Mouse (Mus musculus) R1 (cell line): ENCODE results near the gene Ppfia4.

ENCODE experiments used
- DNase-seq: peaks from one replicate; pipeline ENCODE4 v3.0.0-alpha.2; 2018; ENCODE audit warnings: low read depth, low spot score

Ppfia4 gene

DNA sequence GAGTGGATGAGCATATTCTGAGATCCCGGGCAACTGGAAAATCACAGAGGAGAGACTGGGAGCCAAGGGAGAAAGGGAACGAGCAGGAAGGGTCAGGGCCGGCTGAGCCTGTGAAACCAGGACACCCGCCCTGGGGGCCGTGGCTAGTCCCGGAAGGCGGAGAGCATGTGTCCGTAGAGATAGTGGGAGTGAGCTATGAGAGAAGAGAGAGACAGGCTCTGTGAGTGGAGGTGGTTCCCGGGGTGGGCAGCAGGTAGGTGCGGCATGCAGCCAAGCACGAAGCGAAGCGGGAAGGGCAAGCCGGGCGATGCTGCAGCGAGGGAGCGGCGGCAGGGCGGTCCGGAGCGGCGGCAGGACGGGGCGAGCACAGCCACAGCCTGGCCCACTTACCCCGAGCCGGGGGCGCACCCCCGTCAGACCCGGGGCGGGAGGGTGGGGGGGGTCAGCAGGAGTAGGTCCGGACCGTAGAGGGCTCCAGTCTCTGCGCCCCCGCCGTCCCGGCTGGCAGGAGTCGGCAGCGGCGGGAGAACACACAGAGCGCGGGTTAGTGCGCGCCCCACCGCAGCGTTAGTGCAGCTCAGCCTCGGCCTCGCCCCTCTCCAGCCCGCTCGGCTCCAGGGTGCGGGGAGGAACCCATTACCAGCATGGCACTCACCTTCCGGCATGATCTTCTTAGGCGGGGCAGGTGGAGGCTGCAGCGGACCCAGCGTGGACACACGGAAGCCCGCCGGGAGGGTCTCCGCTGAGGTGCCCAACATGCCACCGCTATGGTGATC is 33.9 kb downstream of the Ppfia4 start:
- DNase-seq, result peak; percentile 33

DNA sequence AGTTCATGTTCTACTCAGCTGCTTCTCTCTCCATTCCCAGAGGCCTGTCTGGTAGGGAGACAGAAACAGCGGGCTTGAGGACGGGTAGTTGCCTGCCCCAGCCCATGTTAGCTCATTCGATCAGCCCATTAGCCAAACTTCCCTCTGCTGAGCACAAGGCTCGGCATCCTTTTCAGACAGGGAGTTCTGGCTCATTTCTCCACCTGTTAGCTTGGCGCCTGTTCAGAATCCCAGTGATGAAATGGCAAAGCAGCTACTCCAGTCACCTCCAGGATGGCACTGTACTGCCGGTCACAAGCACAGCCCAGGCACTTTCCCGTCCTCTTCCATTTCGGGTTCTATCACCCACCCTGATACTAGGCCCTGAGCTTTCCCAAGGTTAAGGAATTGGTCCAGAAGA is 35.5 kb downstream of the Ppfia4 start:
- no peak for DNase-seq

DNA sequence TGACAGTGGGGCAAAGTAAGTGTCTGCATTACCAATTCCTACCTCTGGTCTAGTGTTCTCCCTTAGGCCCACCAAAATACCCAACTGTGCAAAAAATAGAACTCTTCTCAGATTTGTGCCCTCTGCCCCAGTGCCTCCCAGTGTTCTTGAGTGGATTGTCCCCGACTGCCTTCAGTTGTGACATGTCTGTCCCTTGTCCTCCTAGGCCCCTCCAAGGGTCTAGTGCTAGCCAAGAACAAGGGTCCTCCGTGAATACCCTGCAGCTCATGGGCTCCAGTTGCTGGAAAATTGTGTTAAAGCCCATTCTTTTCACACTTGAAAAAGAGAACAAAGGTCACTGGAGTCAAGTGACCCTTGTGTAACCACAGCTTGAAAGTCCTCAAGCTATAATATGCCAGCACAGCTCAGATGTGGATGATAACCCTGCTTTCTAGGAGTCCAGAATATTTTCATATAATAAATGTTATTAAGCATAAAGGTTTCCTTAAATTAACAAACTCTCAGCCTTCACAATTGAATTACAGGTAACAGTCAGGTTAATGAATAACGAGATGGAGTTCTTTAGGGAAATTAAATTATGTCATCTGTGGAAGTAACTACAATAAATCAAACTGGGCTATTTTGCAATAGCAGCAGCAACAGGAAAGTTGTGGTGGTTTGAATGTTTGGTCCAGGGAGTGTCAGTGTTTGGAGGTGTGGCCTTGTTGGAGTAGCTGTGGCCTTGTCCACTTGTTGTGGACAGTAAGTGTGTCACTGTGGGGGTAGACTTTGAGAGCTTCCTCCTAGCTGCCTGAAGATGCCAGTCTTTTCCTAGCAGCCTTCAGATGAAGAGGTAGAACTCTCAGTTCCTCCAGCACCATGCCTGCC is 38.8 kb downstream of the Ppfia4 start:
- DNase-seq, result no peak

DNA sequence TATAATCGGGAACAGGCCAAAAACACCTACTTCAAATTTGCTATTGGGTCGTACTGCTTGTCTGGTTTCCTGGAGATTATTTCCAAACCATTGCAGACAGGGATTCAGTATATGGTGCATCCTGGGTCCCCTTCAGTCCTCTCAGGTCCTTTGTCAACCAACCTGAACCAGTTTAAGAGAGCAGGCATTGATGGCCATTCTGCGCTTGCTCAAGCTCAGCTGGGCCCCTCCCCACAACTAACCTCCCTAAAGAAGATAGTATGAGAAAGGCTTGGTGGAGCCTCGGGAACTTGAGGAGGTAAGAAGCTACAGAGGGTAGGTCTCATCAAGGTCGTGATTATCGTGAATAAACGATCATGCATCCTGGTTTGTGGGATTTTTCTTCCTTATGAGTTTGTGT is 39.5 kb downstream of the Ppfia4 start:
- DNase-seq, result no peak

DNA sequence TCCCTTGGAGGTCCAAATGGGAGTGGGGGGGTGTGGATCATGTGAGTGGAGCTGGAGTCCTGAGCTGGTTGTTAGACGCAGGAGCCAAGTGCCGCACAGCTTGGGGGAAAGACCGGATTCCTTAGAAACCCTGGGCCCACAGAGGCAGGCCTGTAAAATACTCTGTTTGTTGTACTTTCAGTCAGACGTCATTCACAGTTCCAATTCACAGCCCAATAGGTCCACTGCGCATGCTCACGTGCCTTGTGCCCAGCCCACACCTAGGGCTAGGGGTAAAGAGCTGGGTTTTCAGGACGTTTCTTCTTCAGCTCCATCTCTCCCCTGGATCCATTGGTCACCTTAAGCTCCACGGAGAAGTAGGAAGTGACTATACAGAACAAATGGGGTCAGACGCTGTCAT is 40.1 kb downstream of the Ppfia4 start:
- no peak for DNase-seq

DNA sequence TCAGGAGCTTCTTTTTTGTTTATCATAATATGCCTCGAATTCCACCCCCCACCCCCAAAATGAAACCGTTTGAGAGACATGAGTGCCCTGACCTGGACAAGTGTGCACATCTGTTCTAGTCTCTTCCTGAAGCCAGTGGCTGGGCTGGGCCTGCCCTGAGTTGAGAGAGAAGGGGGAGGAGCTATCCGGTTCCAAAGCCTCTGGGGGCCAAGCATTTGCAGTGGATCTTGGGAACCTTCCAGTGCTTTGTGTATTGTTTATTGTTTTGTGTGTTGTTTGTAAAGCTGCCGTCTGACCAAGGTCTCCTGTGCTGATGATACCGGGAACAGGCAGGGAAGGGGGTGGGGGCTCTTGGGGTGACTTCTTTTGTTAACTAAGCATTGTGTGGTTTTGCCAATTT is 40.7 kb downstream of the Ppfia4 start:
- DNase-seq, result peak; percentile 41

DNA sequence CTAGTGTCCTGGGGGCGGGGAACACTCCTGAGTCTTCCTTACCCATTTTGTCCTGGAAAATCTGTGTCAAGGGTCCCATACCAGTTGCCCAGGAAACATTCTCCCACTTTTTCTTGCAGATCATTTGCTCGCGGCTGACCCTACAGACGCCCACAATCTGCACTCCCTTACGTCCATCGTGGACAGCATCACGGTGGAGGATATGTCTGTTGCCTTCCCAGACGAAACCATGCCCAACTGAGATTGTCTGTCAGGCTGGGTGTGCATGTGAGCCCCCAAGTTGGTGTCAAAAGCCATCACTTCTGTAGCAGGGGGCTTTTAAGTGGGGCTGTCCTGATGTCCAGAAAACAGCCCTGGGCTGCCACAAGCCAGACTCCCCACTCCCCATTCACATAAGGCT is 41.2 kb downstream of the Ppfia4 start:
- no peak for DNase-seq

DNA sequence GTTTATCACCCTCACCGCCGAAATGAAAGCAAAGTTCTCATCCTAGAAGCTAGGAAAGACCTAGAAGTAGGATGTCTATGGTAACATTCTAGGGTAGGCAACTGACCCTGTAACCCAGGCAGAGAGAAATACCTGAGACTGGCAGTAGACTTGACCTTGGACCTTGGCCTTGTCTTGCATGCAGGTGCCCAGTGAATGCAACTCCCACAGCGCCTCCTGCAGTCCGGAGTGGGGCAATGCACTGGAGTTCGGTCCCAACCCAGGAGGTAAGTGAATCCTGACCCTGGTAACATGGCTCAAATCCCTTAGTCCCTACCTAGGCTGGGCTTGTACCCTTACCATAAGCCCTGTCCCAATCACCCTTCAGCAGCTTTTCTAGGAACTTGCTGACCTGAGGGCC is 41.8 kb downstream of the Ppfia4 start:
- peak; percentile 77 for DNase-seq

DNA sequence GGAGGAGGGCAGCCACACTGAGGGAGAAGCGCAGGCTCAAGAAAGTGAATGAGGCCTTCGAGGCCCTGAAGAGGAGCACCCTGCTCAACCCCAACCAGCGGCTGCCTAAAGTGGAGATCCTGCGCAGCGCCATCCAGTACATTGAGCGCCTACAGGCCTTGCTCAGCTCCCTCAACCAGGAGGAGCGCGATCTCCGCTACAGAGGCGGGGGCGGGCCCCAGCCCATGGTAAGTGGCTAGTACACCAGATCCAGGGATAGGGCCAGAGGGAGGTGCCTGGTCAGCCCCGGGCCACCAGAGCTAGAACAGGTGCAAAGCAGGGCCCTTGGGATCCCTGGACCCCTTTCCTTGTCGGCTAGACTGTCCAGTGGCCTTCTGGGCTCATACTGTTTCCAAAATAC is 42.4 kb downstream of the Ppfia4 start:
- DNase-seq, result peak; percentile 19

DNA sequence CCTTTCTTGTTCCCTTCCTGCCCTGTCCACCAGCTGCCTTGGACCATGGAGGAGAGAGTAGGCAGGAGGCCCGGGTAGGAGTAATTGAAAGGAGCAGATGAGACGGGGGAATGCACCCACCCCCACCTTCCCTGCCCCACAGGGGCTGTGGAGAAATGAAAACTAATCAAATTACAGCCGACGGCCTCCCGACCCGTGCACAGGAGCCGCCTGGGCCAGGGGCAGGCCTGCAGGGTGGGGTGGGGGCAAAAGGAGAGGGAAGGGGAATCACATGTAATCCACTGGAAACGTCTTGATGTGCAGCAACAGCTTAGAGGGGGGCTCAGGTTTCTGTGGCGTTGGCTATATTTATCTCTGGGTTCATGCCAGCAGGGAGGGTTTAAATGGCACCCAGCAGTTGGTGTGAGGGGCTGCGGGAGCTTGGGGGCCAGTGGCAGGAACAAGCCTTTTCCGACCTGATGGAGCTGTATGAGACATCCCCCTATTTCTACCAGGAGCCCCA is 43.1 kb downstream of the Ppfia4 start, which contains the start of gene Myog:
Gene Myog, plus strand, starts transcription at position 392 of the 502 bp plus-strand sequence.
- no peak for DNase-seq

DNA sequence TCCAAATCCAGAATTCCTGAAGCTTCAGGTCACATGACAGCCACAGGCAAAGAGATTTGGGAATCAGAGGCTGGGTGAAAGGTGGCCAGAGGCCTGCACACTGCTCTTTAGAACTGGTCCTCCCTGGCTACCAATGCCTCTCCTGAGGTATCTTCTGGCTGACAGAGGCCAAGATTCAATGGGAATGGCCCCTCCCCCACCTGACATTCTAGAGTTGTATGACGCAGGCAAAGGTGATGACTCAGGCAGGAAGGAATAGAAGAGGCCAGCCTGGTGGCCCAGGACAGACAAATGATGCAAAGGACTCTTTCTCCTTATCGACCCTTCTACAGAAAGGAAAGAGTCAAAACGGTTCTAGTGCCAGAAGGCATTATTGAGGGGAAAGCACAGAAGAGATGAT is 44.5 kb downstream of the Ppfia4 start:
- no peak for DNase-seq

DNA sequence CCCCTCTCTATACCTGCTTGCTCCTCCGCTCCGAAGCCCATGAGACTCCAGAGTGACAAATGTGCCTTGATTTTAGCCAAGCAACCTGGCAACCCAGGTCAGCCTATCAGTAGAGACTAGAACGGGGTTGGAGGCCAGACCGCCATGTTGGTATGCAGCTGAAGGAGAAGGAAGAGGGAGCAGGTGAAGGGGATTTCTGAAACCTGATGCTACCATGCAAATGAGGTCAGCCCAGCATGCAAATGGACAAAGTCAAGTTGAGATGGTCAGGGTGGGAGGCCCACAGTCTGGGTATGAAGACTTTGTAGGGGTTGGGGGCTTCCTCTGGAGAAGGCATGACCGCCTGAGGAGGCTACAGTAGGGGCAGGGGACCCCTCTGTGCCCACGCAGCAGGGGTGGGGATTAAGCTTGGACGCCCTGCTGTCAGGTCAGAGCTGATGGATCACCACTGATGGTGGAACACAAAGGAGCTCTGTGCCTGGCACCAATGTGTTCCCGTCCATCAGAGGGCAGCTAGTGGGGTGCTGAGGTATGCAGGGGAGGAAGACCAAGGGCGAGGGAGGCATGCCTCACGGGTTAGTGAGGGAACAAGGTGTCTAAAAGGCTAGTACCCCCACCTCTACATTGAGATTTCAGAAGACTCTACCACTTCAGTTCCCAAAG is 47.1 kb downstream of the Ppfia4 start:
- no peak for DNase-seq

DNA sequence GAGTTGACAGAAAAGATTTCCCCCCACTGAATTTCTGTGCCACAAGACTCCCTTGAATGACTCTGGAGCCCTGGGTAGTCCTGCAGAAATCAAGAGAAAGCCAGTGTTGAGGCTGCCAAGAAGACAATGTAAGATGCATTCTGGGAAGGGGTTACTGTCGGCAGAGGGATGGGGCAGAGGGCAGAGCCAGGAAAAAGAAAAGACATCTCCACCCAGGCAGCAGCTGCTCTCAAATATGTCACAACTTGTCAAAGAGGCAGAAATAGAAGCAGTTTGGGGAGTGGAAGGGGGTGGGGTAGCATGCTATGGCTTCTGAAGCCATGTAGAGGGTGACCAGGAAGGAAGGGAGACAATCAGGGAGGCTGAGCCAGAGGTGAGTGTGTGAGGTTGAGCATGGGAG is 49.6 kb downstream of the Ppfia4 start:
- no peak for DNase-seq

DNA sequence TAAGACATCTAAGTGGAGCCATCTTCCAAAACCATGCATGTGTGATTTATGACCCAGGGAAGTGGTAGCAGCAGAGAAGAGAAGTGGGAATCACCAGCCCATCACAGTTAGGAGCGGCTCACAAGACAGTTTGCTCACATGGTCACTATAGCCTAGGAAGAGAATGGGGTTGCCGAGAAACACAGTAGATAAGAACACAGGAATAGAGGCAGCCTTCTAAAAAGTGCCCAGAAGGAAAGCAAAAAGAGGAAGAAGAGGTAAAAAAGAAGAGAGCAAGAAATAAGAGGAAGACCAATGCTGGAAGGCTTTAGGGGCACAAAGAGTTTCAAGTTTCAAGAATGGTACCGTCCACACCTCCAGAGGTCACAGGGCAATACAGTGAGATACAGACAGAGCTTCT is 50.4 kb downstream of the Ppfia4 start:
- DNase-seq, result no peak

DNA sequence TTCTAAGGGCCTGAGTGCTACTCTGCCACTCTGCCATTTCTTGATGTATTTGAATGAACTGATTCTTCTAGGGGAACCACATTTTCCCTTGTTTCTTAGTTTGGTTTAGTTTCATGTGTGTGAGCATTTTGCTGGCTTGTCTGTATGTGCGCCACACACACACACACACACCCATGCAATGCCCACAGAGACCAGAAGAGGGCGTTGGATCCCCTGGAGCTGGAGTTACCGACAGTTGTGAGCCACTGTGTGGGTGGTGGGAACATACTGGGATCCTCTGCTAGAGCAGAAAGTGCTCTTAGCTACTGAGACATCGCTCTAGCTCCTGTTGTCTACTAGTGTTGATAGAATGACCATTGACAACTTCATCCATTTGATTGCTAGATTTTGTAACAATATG is 51.2 kb downstream of the Ppfia4 start:
- peak; percentile 54 for DNase-seq

DNA sequence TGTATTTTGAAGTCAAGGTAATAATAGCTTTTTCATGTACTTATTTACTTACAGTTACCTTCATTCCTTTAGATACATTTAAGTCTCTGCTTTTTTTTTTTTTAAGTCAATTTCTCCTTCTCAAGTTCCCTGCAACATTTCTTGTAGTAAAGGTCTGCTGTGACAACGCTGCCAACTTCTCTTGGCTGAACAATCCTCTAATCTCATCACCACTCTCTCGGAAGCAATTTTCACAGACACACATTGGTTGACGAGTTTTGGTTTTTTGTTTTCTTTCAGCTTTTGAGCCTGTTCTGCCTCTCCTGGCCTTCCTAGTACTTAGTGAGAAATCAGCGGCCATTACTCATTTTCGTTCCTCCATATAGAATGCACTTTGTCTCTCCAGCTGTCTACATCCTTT is 52.6 kb downstream of the Ppfia4 start:
- no peak for DNase-seq

DNA sequence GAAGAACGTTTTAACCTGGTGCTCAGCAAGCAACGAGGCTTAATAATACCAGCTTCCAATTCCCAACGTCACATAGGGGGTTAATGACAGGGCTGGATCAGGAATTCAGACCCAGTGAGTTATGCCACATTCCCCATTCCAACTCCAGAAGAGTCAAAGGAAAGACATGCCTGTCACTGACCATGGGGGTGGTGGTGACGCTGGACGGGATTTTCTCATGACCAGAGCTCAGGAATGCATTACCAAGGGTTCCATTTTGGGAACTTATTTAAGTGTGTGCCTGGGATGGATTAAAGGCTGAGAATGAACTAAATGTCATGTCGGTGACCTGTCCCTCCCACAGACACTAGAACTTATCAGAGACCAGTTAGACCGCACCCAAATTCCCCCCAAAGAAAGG is 55.9 kb downstream of the Ppfia4 start:
- DNase-seq, result no peak

DNA sequence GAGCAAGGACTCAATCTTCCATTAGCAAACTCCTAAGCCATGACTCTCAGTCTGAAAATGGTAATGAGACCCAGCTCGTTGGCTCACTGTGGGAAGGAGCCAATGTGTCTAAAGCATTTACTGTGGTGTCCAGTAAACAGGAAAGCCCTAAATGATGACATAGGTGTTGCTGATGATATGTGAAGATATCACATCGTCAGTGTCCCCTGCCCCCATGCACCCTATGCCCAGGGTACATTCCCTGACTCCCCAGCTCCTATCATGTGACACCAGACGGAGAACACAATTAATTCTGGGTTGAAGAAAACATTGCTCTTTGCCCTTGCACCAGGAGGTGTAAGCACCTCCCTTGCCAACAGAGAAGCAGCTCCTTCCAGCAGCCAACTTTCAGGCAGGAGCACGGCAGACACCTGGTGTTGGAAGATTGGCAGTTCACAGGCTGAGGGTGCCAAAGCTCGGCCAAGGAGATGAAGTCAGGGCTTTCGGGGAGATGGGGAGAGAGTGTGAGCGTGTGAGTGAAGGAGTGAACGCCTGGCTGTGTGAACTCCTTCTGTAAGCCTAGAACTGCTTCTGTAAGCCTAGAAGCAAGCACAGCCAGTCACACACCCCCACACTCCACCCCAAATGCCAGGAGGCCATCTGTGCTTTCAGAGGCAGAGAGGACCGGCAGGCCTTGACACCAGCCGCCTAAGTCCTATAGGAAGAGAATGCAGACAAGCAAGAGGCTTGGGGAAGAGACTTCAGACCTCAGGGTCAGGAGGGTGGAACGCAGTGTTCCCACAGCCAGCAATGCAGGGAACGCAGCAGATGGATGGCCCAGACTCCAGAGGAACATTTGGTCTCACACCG is 56.9 kb downstream of the Ppfia4 start:
- no peak for DNase-seq

DNA sequence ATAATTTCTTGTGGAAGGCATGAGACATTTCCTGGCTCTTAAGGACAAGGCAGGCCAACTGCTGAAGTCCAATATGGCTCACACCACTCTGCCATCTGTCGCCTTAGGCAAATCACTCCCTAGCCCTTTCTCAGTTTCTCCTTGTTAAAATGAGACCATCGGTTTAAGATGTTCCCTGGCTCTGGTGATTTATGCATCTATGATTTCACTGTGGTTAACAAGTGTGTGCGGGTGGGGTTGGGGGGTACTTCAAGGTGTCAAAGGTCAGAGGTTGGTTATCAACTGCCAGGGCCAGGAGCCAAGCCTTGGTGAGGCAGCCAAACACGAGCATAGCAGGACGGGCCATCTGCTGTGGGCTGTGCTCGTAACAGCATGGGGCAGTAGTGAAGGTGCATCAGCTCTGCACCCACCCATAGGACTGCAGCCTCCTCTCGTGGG is 58.2 kb downstream of the Ppfia4 start:
- no peak for DNase-seq

DNA sequence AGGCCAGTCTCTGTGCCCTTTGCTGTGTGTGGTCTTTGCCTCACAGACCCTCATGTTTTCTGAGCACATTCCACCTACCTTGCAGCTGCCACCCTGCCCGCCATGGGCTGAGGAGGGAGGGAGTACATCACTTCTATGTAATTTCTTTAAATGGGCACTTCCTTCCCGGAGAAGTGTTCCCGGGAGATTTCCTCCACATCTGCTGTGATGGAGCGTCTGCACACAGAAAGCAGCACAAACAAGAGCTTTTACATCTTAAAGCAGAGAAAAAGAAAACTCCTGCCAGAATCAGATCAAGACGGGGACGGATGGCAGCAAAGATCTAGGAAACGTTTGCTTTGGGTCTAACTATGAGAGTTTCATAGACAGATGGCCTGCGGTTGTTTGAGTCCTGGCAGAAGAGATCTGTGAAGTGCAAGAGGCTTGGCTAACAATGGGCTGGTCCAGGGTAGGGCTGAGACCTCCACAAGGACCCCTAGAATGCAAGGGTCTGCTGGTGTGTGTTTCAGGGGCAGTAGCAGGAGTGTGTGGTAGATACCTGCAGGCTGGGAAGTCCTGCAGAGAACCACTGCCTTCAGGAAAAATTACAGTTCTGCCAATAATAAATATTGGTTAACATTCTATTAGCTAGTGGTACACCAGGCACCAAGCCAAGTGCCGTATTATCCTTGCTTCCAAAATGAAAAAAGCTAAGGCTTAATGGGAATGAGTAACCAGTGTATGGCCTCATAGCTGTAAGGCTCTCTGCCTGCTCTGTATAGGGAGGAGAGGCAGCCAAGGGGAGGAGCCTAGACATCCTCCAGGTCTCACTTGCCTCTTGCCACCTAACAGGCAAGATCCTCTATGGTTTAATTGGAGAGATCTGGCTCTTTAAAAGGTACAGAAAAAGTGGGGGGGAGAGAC is 59.0 kb downstream of the Ppfia4 start:
- no peak for DNase-seq
